Mouse (Mus musculus): ENCODE measurements at regions not wholly inside any gene's neighbourhood (a gene's known extent, or its start where the extent isn't known, plus 50 kb on each side); places are given as distances from the start of the nearest gene placed in this dataset.

DNA sequence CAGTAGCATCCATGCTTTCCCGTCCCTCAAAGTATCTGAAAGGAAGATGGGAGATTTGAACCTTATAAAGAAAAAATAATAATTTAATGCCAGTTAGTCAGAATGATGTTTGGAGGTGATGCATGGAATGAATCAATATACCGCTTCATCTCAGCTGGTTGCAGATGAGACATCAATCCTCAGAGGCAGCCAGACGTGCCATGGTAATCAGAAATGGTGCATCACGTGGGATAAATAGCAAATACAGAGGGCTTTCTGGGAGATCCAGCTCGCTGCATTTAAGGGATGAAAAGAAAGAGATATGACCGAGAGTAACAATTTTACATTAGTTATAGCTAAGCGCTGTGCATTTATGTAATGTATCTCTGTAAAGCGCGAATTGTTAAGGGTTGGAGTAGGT lies 77.1 kb downstream of the Csl start:
- no peak overlapping the region for H3K4me3 ChIP-seq (ENCODE audit: low read depth, low read length)
- H3K27me3 ChIP-seq (ENCODE audit: control insufficient read depth, insufficient read depth, low read length): no peaks in the 10 kb centered on the region
- no peak for TF ChIP-seq CTCF (IDR thresholded peaks at IDR 0.05; ENCODE audit: extremely low read depth, insufficient read length, insufficient replicate concordance, low read depth, low read length)
- no peak for TF ChIP-seq POLR2A (IDR thresholded peaks at IDR 0.05; ENCODE audit: low read depth, low read length)
- H3K36me3 ChIP-seq (ENCODE audit: control insufficient read depth, insufficient read depth, low read length): no peaks in the 10 kb centered on the region
- H3K4me1 ChIP-seq (ENCODE audit: control insufficient read depth, insufficient read depth, insufficient read length, low read length): no peaks in the 10 kb centered on the region
- H3K27ac ChIP-seq (ENCODE audit: insufficient read depth, low read depth, low read length): no peak overlapping the region
- WGBS: 91% methylated on average over 9 of the region's 9 CpGs

DNA sequence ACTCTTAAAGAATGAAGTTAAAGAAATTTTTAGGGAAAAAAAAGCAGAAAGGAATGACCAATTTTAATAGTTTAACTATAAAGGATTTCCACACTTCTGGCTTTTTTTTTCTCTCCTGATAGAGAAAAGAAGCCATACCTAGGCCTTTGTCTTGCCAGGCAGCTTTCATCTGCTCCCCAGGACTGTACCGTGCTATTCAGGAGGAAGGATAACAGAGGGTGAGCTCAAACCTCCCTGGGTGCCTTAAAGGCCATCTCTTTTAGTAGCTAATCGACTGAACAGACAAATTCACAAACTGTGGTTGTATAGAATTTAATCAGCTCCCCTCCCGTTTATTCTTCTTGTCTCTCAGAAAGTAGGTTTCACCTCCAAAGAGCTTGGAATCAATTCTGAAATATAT lies 76.1 kb downstream of the Csl start:
- Histone ChIP-seq H3K4me3 (ENCODE audit: low read depth, low read length) (no peak overlapping the region), H3K27ac (ENCODE audit: insufficient read depth, low read depth, low read length) (no peak overlapping the region), H3K4me1 (ENCODE audit: control insufficient read depth, insufficient read depth, insufficient read length, low read length) (no peaks in the 10 kb centered on the region), H3K36me3 (ENCODE audit: control insufficient read depth, insufficient read depth, low read length) (no peaks in the 10 kb centered on the region), H3K27me3 (ENCODE audit: control insufficient read depth, insufficient read depth, low read length) (no peaks in the 10 kb centered on the region)
- TF ChIP-seq CTCF (IDR thresholded peaks at IDR 0.05; ENCODE audit: extremely low read depth, insufficient read length, insufficient replicate concordance, low read depth, low read length): no peak
- TF ChIP-seq POLR2A (IDR thresholded peaks at IDR 0.05; ENCODE audit: low read depth, low read length): no peak
- 56% methylated on average over 3 of the region's 3 CpGs for WGBS

DNA sequence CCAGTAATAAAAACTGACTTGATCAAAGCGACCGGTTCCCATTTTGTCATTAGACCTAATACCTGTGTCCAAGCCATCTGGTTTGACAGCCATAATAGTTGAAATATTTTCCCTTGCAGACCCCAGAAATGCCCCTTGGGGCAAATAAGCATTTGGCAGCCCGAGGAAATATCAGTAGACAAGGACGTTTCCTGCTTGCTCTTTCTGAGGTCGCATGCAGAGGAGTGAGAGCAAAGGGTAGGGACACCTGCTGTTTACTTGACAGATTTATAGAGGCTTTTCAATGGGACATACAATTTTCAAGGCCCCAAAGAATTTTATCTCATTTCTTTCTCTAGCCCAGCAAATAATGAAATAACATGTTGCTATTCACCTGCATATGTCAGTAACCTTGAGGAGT lies 73.5 kb downstream of the Csl start:
- H3K4me1 ChIP-seq (ENCODE audit: control insufficient read depth, insufficient read depth, insufficient read length, low read length): no peaks in the 10 kb centered on the region
- TF ChIP-seq CTCF (IDR thresholded peaks at IDR 0.05; ENCODE audit: extremely low read depth, insufficient read length, insufficient replicate concordance, low read depth, low read length) (no peak), POLR2A (IDR thresholded peaks at IDR 0.05; ENCODE audit: low read depth, low read length) (no peak)
- no peak overlapping the region for H3K27ac ChIP-seq (ENCODE audit: insufficient read depth, low read depth, low read length)
- H3K4me3 ChIP-seq (ENCODE audit: low read depth, low read length): no peak overlapping the region
- 35% methylated on average over 5 of the region's 5 CpGs for whole genome bisulfite sequencing
- H3K27me3 ChIP-seq (ENCODE audit: control insufficient read depth, insufficient read depth, low read length): no peaks in the 10 kb centered on the region
- H3K36me3 ChIP-seq (ENCODE audit: control insufficient read depth, insufficient read depth, low read length): no peaks in the 10 kb centered on the region

DNA sequence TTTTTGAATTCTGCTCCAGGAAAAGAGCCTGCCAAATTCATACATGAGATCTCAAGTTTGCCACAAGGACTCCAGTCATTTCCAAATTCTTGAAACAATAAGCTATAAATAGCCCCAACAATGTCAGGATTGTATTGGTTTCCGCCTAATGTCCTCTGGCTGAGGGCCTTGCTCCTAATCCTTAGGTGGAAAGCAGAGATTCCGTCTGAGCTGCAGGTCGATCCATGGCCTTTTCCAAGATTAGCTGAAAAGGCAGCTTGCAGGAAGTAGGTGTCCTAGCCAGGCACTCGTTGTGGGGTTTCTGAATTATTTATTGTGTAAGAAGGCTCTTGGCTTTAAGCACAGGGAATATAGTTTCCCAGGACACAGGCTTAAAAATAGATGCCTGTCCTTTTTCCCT lies 72.4 kb downstream of the Csl start:
- H3K27ac ChIP-seq (ENCODE audit: insufficient read depth, low read depth, low read length): no peak overlapping the region
- no peaks in the 10 kb centered on the region for H3K4me1 ChIP-seq (ENCODE audit: control insufficient read depth, insufficient read depth, insufficient read length, low read length)
- no peak for TF ChIP-seq POLR2A (IDR thresholded peaks at IDR 0.05; ENCODE audit: low read depth, low read length)
- TF ChIP-seq CTCF (IDR thresholded peaks at IDR 0.05; ENCODE audit: extremely low read depth, insufficient read length, insufficient replicate concordance, low read depth, low read length): no peak
- WGBS: 68% methylated on average over 4 of the region's 4 CpGs
- no peak overlapping the region for H3K4me3 ChIP-seq (ENCODE audit: low read depth, low read length)
- no peaks in the 10 kb centered on the region for H3K27me3 ChIP-seq (ENCODE audit: control insufficient read depth, insufficient read depth, low read length)
- no peaks in the 10 kb centered on the region for H3K36me3 ChIP-seq (ENCODE audit: control insufficient read depth, insufficient read depth, low read length)

DNA sequence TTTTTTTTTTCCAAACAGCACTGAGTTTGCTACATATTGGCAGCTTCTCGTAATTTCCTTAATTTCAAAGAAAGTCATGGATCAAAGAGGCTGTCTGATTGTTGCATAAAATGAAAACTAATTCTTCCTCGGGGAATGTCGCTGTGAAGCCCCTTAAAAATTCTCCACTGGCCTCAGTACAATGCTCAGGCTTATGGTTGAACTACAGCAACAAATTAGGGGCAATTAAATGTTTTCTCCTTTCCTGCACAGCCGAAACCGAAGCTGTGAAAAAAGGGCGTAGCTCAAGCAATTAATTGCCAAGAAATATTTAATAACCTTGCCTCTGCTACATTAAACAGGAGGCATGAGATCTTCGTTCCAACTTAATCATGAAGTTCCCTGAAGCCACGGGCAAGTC lies 61.8 kb downstream of the Csl start:
- no peaks in the 10 kb centered on the region for H3K27me3 ChIP-seq (ENCODE audit: control insufficient read depth, insufficient read depth, low read length)

DNA sequence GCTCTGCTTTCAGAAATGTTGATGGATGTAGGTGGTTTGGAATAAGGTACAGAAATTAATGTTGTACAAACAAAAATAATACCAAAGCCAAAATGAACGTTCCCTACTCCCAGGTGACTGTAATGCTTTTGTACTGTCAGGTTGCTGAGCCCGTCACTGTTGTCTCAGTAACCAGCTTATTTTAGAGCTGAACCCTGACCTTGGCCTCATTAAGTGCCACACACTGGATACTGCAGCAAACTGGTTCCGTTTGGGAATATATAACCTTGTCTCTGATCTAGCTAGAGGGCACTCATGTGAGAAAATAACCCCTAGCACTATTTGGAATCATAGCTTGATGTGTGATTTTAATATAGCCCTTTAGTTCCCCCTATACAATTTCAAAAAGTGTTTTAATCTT lies 60.0 kb downstream of the Csl start:
- Histone ChIP-seq H3K4me1 (ENCODE audit: control insufficient read depth, insufficient read depth, insufficient read length, low read length) (no peaks in the 10 kb centered on the region), H3K36me3 (ENCODE audit: control insufficient read depth, insufficient read depth, low read length) (no peaks in the 10 kb centered on the region), H3K4me3 (ENCODE audit: low read depth, low read length) (no peak overlapping the region), H3K27me3 (ENCODE audit: control insufficient read depth, insufficient read depth, low read length) (no peaks in the 10 kb centered on the region), H3K27ac (ENCODE audit: insufficient read depth, low read depth, low read length) (no peak overlapping the region)
- 50% methylated on average over 3 of the region's 3 CpGs for WGBS
- no peak for TF ChIP-seq CTCF (IDR thresholded peaks at IDR 0.05; ENCODE audit: extremely low read depth, insufficient read length, insufficient replicate concordance, low read depth, low read length)
- TF ChIP-seq POLR2A (IDR thresholded peaks at IDR 0.05; ENCODE audit: low read depth, low read length): no peak

More for the DNA sequence above, 61.8 kb downstream of the Csl start:
- no peaks in the 10 kb centered on the region for H3K4me1 ChIP-seq (ENCODE audit: control insufficient read depth, insufficient read depth, insufficient read length, low read length)
- no peak for TF ChIP-seq CTCF (IDR thresholded peaks at IDR 0.05; ENCODE audit: extremely low read depth, insufficient read length, insufficient replicate concordance, low read depth, low read length)
- TF ChIP-seq POLR2A (IDR thresholded peaks at IDR 0.05; ENCODE audit: low read depth, low read length): no peak
- no peak overlapping the region for H3K4me3 ChIP-seq (ENCODE audit: low read depth, low read length)
- no peak overlapping the region for H3K27ac ChIP-seq (ENCODE audit: insufficient read depth, low read depth, low read length)
- H3K36me3 ChIP-seq (ENCODE audit: control insufficient read depth, insufficient read depth, low read length): no peaks in the 10 kb centered on the region
- 61% methylated on average over 8 of the region's 8 CpGs for WGBS

DNA sequence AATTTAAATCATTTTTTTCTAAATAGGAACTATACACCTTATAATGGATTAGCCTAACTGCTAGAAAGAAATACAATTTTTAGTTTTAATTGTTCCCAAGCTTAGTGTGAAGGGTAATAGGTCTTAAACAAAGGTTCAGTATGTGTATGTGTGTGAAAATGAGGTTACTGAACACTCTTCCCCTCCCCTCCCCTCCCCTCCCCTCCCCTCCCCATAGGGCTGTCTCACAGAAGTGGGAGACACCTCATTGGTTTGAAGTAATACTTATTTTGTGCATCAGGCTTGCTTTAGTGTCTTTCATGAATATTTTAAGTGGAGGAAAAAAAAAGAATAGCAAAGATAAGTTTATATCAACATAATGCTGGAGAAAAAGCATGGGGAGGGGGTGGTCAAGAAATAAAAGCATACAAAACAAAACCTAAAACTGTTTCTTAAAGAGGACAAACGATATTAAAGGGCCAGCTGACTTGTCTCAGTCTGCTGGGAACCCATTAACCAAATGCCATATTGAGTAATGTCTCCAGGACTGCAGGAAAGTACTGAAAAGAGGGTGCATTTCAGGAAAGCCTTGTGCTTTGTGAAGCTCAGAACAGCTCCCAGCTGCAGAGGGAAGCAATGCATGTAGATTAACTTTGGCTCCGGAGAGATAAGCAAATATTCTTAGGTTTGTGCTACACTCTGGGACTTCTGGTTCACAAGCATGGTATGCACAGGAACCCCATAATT lies 59.2 kb downstream of the Csl start:
- TF ChIP-seq CTCF (IDR thresholded peaks at IDR 0.05; ENCODE audit: extremely low read depth, insufficient read length, insufficient replicate concordance, low read depth, low read length) (no peak), POLR2A (IDR thresholded peaks at IDR 0.05; ENCODE audit: low read depth, low read length) (no peak)
- Histone ChIP-seq H3K4me1 (ENCODE audit: control insufficient read depth, insufficient read depth, insufficient read length, low read length) (no peaks in the 10 kb centered on the region), H3K27me3 (ENCODE audit: control insufficient read depth, insufficient read depth, low read length) (no peaks in the 10 kb centered on the region), H3K36me3 (ENCODE audit: control insufficient read depth, insufficient read depth, low read length) (no peaks in the 10 kb centered on the region), H3K27ac (ENCODE audit: insufficient read depth, low read depth, low read length) (no peak overlapping the region), H3K4me3 (ENCODE audit: low read depth, low read length) (no peak overlapping the region)
- WGBS: 54% methylated on average over 2 of the region's 2 CpGs

All from small intestine, adult 2 months (tissue).